Mouse (Mus musculus): ENCODE measurements around the gene Tulp1. TPM values are rescaled to one million over a fixed set of nuclear protein-coding genes. Genes with fewer than 3 reads are reported as not detected.
A peak's percentile ranks its signal among the peaks of the same experiment; 100 is the strongest.
"Not testable (repeated sequence)": the region's sequence is repeated elsewhere in the genome, so short reads cannot be mapped to it uniquely, and the experiment has no call there.

The Tulp1 gene
- polyA plus RNA-seq, 1 experiment, result 0.12 TPM

- no peak for TF ChIP-seq POLR2A (IDR thresholded peaks at IDR 0.05; ENCODE audit: control insufficient read depth, low read depth, low read length)
- TF ChIP-seq CTCF (IDR thresholded peaks at IDR 0.05; ENCODE audit: control insufficient read depth, insufficient read depth, insufficient replicate concordance, low read depth, low read length), result no peak
- H3K4me3 ChIP-seq (ENCODE audit: control insufficient read depth, low read depth, low read length), result peak overlapping the region; percentile 90
- H3K4me1 ChIP-seq (ENCODE audit: control insufficient read depth, insufficient read depth, low read length), result peaks cover 23% of the 10 kb centered on the region
- H3K27me3 ChIP-seq (ENCODE audit: control insufficient read depth, insufficient read depth, low read length), result no peaks in the 10 kb centered on the region
- H3K36me3 ChIP-seq (ENCODE audit: control insufficient read depth, insufficient read depth, low read length), result peaks cover 1% of the 10 kb centered on the region
- no peak overlapping the region; the same call in 1 of the 2 replicates for H3K27ac ChIP-seq (ENCODE audit: control insufficient read depth, insufficient read depth, low read depth, low read length)
Observed at GRCm38 (mm10) chr17:28329503-28330231, 35.4 kb downstream of the Tulp1 start.

GRCm38 (mm10) chr17:28328946-28329345 lies 36.1 kb downstream of the Tulp1 start:
- no peaks in the 10 kb centered on the region for H3K27me3 ChIP-seq (ENCODE audit: control insufficient read depth, insufficient read depth, low read length)
- H3K4me1 ChIP-seq (ENCODE audit: control insufficient read depth, insufficient read depth, low read length), result peaks cover 23% of the 10 kb centered on the region
- TF ChIP-seq POLR2A (IDR thresholded peaks at IDR 0.05; ENCODE audit: control insufficient read depth, low read depth, low read length), result no peak
- no peak for TF ChIP-seq CTCF (IDR thresholded peaks at IDR 0.05; ENCODE audit: control insufficient read depth, insufficient read depth, insufficient replicate concordance, low read depth, low read length)
- H3K27ac ChIP-seq (ENCODE audit: control insufficient read depth, insufficient read depth, low read depth, low read length), result peak overlapping the region; percentile 93
- peak overlapping the region; percentile 90 for H3K4me3 ChIP-seq (ENCODE audit: control insufficient read depth, low read depth, low read length)
- H3K36me3 ChIP-seq (ENCODE audit: control insufficient read depth, insufficient read depth, low read length), result peaks cover 1% of the 10 kb centered on the region

- TF ChIP-seq POLR2A (IDR thresholded peaks at IDR 0.05; ENCODE audit: control insufficient read depth, low read depth, low read length) (peak; percentile 96), CTCF (IDR thresholded peaks at IDR 0.05; ENCODE audit: control insufficient read depth, insufficient read depth, insufficient replicate concordance, low read depth, low read length) (peak; percentile 58; the same call in 1 of the 2 replicates)
- Histone ChIP-seq H3K27me3 (ENCODE audit: control insufficient read depth, insufficient read depth, low read length) (no peaks in the 10 kb centered on the region), H3K27ac (ENCODE audit: control insufficient read depth, insufficient read depth, low read depth, low read length) (peak within 1 kb of the TSS; percentile 93), H3K4me3 (ENCODE audit: control insufficient read depth, low read depth, low read length) (peak within 1 kb of the TSS; percentile 90), H3K4me1 (ENCODE audit: control insufficient read depth, insufficient read depth, low read length) (peaks cover 21% of the 10 kb centered on the region), H3K36me3 (ENCODE audit: control insufficient read depth, insufficient read depth, low read length) (peaks cover 1% of the 10 kb centered on the region)
Observed at GRCm38 (mm10) chr17:28328366-28328928, 36.6 kb downstream of the Tulp1 start, which contains the start of gene Rpl10a. TSS of gene Rpl10a (plus strand) at chr17:28328471.

GRCm38 (mm10) chr17:28327673-28328325 lies 37.2 kb downstream of the Tulp1 start:
- H3K27ac ChIP-seq (ENCODE audit: control insufficient read depth, insufficient read depth, low read depth, low read length), result peak overlapping the region; percentile 78
- peaks cover 1% of the 10 kb centered on the region for H3K36me3 ChIP-seq (ENCODE audit: control insufficient read depth, insufficient read depth, low read length)
- peak overlapping the region; percentile 90 for H3K4me3 ChIP-seq (ENCODE audit: control insufficient read depth, low read depth, low read length)
- TF ChIP-seq POLR2A (IDR thresholded peaks at IDR 0.05; ENCODE audit: control insufficient read depth, low read depth, low read length) (no peak), CTCF (IDR thresholded peaks at IDR 0.05; ENCODE audit: control insufficient read depth, insufficient read depth, insufficient replicate concordance, low read depth, low read length) (no peak)
- H3K4me1 ChIP-seq (ENCODE audit: control insufficient read depth, insufficient read depth, low read length), result peaks cover 15% of the 10 kb centered on the region
- no peaks in the 10 kb centered on the region for H3K27me3 ChIP-seq (ENCODE audit: control insufficient read depth, insufficient read depth, low read length)

GRCm38 (mm10) chr17:28326951-28327350 lies 38.1 kb downstream of the Tulp1 start:
- H3K27ac ChIP-seq (ENCODE audit: control insufficient read depth, insufficient read depth, low read depth, low read length), result no peak overlapping the region
- H3K36me3 ChIP-seq (ENCODE audit: control insufficient read depth, insufficient read depth, low read length), result peaks cover 1% of the 10 kb centered on the region
- H3K27me3 ChIP-seq (ENCODE audit: control insufficient read depth, insufficient read depth, low read length), result no peaks in the 10 kb centered on the region
- peaks cover 14% of the 10 kb centered on the region for H3K4me1 ChIP-seq (ENCODE audit: control insufficient read depth, insufficient read depth, low read length)
- TF ChIP-seq CTCF (IDR thresholded peaks at IDR 0.05; ENCODE audit: control insufficient read depth, insufficient read depth, insufficient replicate concordance, low read depth, low read length) (no peak), POLR2A (IDR thresholded peaks at IDR 0.05; ENCODE audit: control insufficient read depth, low read depth, low read length) (no peak)
- peak overlapping the region; percentile 90 for H3K4me3 ChIP-seq (ENCODE audit: control insufficient read depth, low read depth, low read length)

- Histone ChIP-seq H3K27ac (ENCODE audit: control insufficient read depth, insufficient read depth, low read depth, low read length) (no peak overlapping the region), H3K4me1 (ENCODE audit: control insufficient read depth, insufficient read depth, low read length) (peaks cover 14% of the 10 kb centered on the region), H3K36me3 (ENCODE audit: control insufficient read depth, insufficient read depth, low read length) (no peaks in the 10 kb centered on the region; the same call in 1 of the 2 replicates), H3K27me3 (ENCODE audit: control insufficient read depth, insufficient read depth, low read length) (no peaks in the 10 kb centered on the region), H3K4me3 (ENCODE audit: control insufficient read depth, low read depth, low read length) (no peak overlapping the region)
- TF ChIP-seq CTCF (IDR thresholded peaks at IDR 0.05; ENCODE audit: control insufficient read depth, insufficient read depth, insufficient replicate concordance, low read depth, low read length) (no peak), POLR2A (IDR thresholded peaks at IDR 0.05; ENCODE audit: control insufficient read depth, low read depth, low read length) (no peak)
Observed at GRCm38 (mm10) chr17:28325751-28326150, 39.3 kb downstream of the Tulp1 start.

- peak; percentile 19; the same call in 1 of the 2 replicates for TF ChIP-seq CTCF (IDR thresholded peaks at IDR 0.05; ENCODE audit: control insufficient read depth, insufficient read depth, insufficient replicate concordance, low read depth, low read length)
- not testable (repeated sequence) for H3K4me3 ChIP-seq (ENCODE audit: control insufficient read depth, low read depth, low read length); H3K27me3 ChIP-seq (ENCODE audit: control insufficient read depth, insufficient read depth, low read length); H3K27ac ChIP-seq (ENCODE audit: control insufficient read depth, insufficient read depth, low read depth, low read length); H3K36me3 ChIP-seq (ENCODE audit: control insufficient read depth, insufficient read depth, low read length)
- peaks cover 13% of the 10 kb centered on the region for H3K4me1 ChIP-seq (ENCODE audit: control insufficient read depth, insufficient read depth, low read length)
Observed at GRCm38 (mm10) chr17:28324416-28324815, 40.6 kb downstream of the Tulp1 start.
